Mouse (Mus musculus) left cerebral cortex, adult 11 months (tissue): ENCODE data around the gene Zfp12.

Source experiments
- DNase-seq: peaks from one replicate; pipeline ENCODE4 v3.0.0; 2022; ENCODE audit warnings: low spot score

Zfp12 gene

DNA sequence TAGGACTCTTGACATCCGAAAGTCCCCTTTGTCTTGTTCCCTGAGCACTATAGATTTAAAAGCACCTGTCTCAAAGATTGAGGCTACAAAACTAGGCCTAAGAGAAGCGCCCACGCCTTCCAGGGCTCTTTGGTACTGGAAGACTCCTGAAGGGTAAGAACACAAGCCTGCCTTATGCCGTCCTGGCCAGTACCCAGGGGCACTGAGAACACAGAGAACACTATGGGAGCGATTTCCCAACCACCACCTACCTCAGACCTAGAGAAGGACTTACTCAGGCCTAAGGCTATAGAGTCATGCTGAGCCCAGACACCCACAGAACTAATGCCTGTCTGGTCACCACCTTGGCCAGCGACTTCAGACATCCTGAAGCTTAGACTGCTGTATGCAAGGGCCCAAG is 31.8 kb downstream of the Zfp12 start:
- DNase-seq, result no peak

DNA sequence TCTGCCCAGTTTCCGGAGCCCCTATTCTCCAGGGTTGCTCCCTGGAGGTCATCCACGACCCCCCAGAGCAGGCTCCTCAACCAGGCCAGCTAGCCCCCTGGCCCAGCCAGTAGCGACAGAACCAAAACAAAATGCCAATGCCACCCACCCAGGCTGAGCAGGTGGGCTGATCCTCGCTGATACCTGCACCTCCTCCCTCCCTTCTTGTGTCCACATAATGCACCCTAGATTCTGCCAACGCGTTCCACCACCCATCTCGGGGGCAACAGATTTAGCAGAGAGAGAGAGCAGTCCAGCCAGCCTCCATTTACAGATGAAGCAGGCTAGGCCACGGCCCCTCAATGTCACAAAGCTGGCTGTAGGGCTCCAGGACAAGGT is 34.0 kb downstream of the Zfp12 start:
- no peak for DNase-seq

DNA sequence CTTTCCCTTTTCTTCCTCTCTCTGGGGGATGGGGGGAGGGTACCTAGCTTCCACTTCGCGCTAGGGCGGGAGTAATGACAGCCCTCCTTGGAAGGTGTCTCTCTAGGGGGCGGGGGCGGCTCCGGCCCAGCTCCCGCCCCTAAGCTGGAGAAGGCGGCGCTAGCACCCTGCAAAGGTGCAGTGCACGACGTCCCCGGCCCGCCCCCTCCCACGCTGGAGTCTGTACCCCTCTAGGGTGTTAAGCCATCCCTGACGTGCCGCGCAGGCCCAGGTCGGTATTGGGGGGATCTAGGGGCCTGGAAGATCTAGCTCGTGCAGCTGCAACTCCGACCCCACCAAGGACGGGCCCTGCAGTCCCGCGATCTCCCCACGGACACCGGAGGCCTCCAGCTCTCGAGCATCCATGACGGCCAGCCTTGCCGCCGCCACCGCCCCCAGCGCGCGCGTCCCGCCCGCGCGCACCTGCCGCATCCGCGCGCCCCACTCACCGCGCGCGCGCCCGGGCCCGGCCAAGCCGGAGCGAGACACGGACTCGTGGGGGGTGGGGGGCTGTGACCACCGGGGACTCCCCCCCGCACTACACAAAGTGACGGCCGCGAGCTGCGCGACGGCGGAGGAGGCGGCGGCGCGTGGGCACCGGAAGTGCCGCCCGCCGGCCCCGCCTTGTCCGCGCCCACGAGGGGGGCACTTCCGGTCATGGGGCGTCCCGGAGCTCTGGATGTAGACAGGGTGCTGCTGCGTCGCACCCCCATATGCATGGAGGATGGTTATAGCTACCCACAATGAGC is 34.6 kb downstream of the Zfp12 start, which contains the start of gene Zfp316:
TSS of gene Zfp316 (minus strand) at position 660 of the 788 bp plus-strand sequence.
- peak; percentile 59 for DNase-seq

DNA sequence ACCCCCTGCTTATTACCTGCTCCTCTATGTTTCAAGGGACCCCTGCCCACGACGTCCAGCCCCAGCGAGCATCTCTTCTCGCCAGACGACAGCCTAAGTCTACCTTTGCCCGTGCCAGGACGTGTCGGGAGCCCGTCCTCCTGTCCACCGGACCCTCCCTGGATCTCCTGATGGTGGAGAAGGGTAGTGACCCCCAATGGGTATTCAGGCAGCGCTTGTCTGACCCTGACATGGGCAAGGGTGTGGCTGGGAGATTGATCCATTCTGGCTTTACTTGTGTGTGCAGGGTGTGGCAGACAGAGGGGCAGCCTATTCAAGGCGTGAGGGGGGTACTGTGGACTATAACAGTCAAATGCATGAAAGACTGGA is 35.2 kb downstream of the Zfp12 start:
- no peak for DNase-seq

DNA sequence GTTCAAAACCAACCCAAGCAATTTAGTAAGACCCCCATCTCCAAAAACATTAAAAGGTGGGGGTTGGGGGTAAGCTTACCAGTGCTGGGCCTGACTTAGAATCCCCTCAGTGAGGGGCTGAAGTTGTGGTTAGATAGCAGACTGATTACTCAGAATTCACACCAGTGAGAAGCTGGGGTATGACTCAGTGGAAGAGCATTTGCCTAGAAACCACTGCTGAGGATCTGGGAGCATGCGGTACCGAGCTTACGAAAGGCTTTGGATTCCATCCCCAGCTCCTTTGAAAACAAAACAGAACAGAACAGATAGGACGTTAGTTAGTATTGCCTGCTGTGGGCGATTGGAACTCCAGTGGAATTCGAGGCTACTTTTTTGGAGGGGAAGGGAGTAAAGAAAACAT is 36.7 kb downstream of the Zfp12 start:
- DNase-seq, result no peak

DNA sequence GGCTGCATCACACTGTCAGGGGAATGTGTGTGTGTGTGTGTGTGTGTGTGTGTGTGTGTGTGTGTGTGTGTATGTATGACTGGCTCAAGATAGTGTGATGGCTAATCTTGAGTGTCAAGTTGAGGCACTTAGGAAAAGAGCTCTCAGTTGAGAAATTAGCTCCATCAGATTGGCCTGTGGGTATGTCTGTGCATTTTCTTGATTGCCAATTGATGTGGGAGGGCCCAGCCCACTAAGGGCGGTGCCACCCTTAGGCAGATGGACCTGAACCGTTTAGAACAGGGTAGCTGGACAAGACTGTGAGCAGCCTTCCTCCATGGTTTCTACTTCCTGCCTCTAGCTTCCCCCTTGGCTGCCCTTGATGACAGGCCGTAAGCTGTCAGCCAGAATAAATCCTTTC is 37.1 kb downstream of the Zfp12 start:
- DNase-seq, result no peak

- DNase-seq, result no peak
Measured at GRCm38 (mm10) chr5:143272540-143273330, 37.8 kb downstream of the Zfp12 start.

DNA sequence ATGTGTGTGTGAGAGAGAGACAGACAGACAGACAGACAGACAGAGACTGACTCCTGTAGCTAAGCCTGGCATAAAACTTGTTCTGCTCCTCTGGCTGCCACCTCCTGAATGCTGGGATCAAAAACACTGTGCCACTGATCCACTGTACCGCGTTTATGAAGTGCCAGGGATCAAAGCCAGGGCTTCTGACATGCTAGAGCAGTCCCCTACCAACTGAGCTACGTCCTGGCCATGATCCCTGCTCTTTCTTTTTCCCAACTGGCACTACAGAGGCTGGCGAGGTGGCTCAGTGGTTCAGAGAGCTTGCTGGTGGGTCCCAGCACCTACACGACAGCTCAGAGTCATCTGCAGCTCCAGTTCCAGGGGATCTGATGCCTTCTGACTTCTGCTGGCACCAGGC is 40.8 kb downstream of the Zfp12 start:
- DNase-seq, result no peak

DNA sequence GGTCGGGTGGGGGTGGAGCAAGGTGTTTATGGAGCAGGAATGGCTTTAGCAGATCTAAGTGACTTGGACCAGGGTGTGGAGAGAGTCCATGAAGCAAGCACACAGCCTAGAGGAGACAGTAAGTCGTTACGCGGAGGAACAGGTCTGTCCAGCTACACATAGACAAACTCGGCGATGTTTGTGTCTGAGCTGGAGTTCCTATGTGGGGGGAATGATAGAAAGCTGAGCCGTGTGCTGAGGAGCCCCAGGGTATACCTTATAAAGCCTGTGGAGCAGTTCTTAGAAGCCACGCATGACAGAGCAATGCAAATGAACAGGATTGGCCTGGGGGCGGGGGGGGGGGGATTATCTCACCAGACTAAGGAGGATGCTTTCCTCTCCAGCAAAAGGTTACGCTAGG is 44.3 kb downstream of the Zfp12 start:
- DNase-seq, result no peak

DNA sequence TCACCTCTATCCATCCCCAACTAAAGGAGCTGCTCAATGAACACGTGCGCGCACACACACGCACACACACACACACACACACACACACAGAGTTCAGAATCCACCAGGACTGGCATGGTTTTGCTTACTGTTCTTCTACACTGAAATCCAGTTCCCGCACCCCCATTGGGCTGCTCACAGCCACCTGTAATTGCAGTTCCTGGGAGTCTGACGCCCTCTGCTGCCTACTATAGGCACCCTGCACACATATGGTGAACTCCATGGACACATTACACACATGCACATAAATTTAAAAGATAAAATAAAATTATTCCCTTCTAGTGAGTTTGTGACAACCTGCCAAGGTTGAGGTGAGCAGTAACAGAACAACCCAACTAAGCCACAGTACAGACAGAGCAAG is 49.8 kb downstream of the Zfp12 start:
- DNase-seq, result no peak

DNA sequence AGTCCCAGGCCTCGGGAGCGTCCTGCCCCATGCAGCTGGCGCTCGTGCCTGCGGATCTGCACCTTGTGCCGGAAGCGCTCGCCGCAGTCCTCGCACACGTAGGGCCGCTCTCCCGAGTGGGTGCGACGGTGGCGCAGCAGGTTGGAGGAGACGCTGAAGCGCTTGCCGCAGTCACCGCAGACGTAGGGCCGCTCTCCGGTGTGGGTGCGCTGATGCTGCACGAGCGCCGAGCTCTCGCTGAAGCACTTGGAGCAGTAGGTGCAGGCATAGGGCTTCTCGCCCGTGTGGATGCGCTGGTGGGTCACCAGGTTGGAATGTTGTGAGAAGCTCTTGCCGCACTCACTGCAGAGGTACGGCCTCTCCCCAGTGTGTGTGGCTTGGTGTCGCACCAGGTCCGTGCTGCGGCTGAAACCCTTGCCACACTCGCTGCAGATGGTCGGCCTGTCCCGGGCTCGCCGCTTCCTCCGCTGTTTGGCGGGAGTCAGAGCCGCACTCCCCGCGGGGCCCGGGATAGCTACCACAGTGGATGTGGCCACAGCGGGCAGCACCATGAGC is 52.9 kb downstream of the Zfp12 start:
- DNase-seq, result no peak

DNA sequence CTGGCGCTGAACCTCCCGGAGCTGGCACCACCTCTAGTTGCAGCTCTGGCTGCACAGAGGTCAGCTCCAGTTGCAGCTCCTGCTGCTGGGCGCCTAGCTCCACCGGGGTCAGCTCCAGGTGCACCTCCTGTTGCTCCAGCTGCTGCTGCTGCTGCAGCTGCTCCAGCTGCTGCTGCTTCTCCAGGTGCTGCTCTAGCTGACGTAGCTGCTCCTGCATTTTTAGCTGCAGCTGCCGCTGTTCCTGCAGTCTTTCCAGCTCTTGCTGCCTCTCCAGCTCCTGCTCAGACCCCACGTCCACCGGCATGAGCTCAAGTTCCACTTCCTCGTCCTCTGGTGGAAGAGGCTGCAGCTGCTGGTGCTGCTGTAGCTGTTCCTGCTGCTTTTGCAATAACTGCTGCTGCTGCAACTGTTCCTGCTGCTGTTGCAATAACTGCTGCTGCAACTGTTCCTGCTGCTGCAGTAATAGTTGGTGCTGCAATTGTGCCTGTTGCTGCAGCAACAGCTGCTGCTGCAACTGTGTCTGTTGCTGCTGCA is 53.5 kb downstream of the Zfp12 start:
- no peak for DNase-seq

- no peak for DNase-seq
Measured at GRCm38 (mm10) chr5:143289299-143289698, 54.3 kb downstream of the Zfp12 start.

DNA sequence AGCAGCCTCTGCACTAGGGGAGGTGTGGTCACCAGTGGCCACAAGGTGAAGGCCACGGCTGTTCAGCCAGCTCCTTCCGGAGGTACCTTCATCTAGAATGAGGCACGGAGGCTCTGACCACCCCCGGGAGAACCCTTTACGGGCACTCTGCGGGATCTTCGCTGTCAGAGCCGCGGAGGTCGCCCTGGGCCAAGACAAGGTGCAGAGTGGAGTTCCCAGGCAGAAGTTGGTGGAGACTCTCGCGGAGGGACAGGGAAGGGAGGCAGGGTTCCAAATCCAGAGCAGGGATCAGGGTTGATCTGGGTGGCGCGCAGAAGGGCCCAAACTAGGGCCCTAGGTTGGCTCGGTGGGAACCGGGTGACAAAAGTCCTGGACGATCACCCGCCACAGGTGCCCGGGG is 57.9 kb downstream of the Zfp12 start:
- DNase-seq, result no peak

DNA sequence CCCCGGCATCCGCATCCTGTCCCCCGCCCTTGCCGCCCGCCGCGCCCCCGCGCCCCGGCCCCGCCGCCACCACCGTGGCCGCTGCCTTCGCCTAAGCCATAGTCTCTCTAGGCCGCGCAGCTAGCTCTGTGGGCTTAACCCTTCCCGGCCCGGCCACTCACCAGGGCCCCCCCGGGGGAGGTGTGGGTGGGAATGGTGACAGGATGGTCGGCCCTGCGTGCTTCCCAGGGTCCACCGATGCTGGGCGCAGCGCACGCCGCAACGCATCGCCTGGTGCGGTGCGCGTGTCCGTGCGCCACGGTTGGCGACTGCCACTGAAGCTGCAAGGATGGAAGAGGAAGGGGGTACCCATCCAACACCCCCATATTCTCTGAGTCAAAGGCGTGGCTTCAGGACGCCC is 58.4 kb downstream of the Zfp12 start, which contains the start of gene Zfp853:
TSS of gene Zfp853 (minus strand) at position 220 of the 400 bp plus-strand sequence.
- DNase-seq, result no peak

DNA sequence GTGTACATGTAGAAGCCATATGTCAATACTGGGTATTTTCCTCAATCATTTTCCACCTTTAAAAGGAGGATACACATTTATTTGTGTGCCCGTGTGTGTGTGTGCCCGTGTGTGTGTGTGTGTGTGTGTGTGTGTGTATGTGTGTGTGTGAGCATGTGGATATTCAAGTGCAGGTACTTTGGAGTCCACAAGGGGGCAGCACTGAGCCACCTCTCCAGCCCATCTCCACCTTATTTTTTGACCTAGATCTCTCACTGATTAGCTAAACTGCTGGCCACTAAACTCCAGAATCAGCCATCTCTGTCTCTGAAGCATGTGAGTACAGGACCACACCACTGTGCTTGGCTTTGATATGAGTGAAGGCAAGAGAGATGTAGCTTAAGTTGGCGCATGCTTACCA is 59.9 kb downstream of the Zfp12 start:
- no peak for DNase-seq

DNA sequence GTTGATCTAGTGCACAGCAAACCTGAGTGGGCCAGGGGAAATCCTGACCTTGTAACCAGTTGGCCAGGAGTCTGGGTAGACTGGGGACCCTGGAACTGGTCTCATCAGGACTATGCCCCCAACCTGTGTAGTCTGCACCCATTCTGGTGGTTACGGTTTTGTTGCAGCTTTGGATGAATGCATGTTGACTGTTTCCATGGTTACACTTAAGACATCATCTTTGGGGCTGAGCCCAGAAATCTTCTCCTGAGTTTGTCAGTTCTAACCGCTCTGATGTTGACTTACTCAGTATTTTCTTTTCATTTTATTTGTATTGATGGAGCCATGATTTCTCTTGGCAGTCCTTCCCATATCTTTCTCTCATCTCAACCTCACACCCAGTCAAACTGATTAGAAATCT is 60.4 kb downstream of the Zfp12 start:
- no peak for DNase-seq

GRCm38 (mm10) chr5:143297986-143298385 is 63.0 kb downstream of the Zfp12 start:
- no peak for DNase-seq

- DNase-seq, result no peak
Measured at GRCm38 (mm10) chr5:143298391-143298790, 63.4 kb downstream of the Zfp12 start.
